ENCODE assay signal across 11 mouse cellular contexts in the genomic region with DNA sequence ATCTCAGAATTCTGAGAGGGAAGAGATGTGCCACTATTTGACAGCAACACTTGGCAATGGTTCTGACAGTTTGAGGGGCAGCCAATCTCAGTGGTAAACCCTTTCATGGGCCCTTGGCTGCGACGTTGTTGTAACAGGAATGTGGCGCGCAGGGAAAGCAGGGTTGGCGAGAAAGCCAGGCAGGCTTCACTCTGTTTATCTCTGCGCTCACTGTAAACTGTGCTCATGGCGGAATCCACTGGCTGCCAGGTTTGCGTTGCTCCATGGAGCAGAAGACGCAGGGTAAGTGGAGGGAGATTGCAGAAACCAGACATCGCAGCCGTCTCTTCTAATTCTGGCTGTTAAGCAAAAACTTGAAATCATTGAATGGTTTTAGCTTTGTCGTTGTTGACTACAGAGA.
DNase-seq lines count a peak whose midpoint lies in the region; ATAC-seq lines count a peak whose summit lies in the region.
"Had no signal": no experiment of that assay in that cellular context is flagged by ENCODE, and none has a peak within 500 bp of the region (broad histone marks: within the 10 kb centered on the region; RNA-seq: fewer than 3 reads in every experiment).

No protein-coding gene starts in this region.

- no peak overlapping the region for H3K4me3 ChIP-seq in embryonic facial prominence, embryonic 15.5 days (replicated peaks)
- peak overlapping the region; percentile 13 to 18; a peak in 2 of 4 replicates for H3K4me3 ChIP-seq in heart, embryonic 14.5 days (ENCODE audit: control insufficient read depth in 1 of 2, insufficient read depth in 1 of 2, low read depth in 1 of 2, low read length in 2 of 2)
- no peak overlapping the region for H3K4me3 ChIP-seq in liver, embryonic 11.5 days (ENCODE audit: low read depth, low read length)
- H3K4me3 ChIP-seq: limb, embryonic 13.5 days; myocyte had no signal

- H3K9me3 ChIP-seq in embryonic facial prominence, embryonic 15.5 days (replicated peaks) = no peaks in the 10 kb centered on the region
- no peaks in the 10 kb centered on the region for H3K9me3 ChIP-seq in heart, embryonic 14.5 days (ENCODE audit: control insufficient read depth, low read length)
- no peaks in the 10 kb centered on the region for H3K9me3 ChIP-seq in liver, embryonic 11.5 days (ENCODE audit: control insufficient read depth, low read length)
- H3K9me3 ChIP-seq: limb, embryonic 13.5 days had no signal

- no peaks in the 10 kb centered on the region for H3K27me3 ChIP-seq in embryonic facial prominence, embryonic 15.5 days
- no peaks in the 10 kb centered on the region for H3K27me3 ChIP-seq in heart, embryonic 14.5 days (ENCODE audit: control insufficient read depth, insufficient read depth, low read length)
- H3K27me3 ChIP-seq in liver, embryonic 11.5 days (replicated peaks; ENCODE audit: control insufficient read depth, insufficient read depth, low read length) = no peaks in the 10 kb centered on the region
- H3K27me3 ChIP-seq: limb, embryonic 13.5 days had no signal

- WGBS in embryonic facial prominence, embryonic 15.5 days = 59% methylated on average over 12 of the region's 12 CpGs
- 31% methylated on average over 12 of the region's 12 CpGs for WGBS in heart, embryonic 14.5 days
- 63% methylated on average over 12 of the region's 12 CpGs for WGBS in liver, embryonic 11.5 days

- 0 out of 2 replicates have a peak, but pooled peaks cover 8% of the 10 kb centered on the region for H3K4me1 ChIP-seq in embryonic facial prominence, embryonic 15.5 days
- H3K4me1 ChIP-seq in heart, embryonic 14.5 days (ENCODE audit: control insufficient read depth in 2 of 2, insufficient read depth in 2 of 2, low read length in 2 of 2) = peaks cover 0 to 4% of the 10 kb centered on the region in 2 experiments; a peak in 2 of 4 replicates
- H3K4me1 ChIP-seq in liver, embryonic 11.5 days (replicated peaks; ENCODE audit: control insufficient read depth, insufficient read depth, low read length) = no peaks in the 10 kb centered on the region

- ATAC-seq in embryonic facial prominence, embryonic 15.5 days (ENCODE audit: insufficient number of reproducible peaks, low FRiP score, low TSS enrichment, low read depth) = no peak
- ATAC-seq in heart, embryonic 14.5 days (ENCODE audit: insufficient number of reproducible peaks, insufficient read depth, low FRiP score, low read depth) = no peak
- no peak for ATAC-seq in liver, embryonic 11.5 days (replicated peaks; ENCODE audit: low FRiP score)

- H3K36me3 ChIP-seq in embryonic facial prominence, embryonic 15.5 days = no peaks in the 10 kb centered on the region
- H3K36me3 ChIP-seq in heart, embryonic 14.5 days (ENCODE audit: control insufficient read depth, insufficient read depth, low read length) = no peaks in the 10 kb centered on the region
- H3K36me3 ChIP-seq in liver, embryonic 11.5 days (ENCODE audit: control insufficient read depth, insufficient read depth, low read length) = no peaks in the 10 kb centered on the region
- H3K36me3 ChIP-seq: limb, embryonic 13.5 days had no signal

- no peak overlapping the region for H3K9ac ChIP-seq in embryonic facial prominence, embryonic 15.5 days
- H3K9ac ChIP-seq in heart, embryonic 14.5 days (ENCODE audit: low read length) = peak overlapping the region; percentile 21; the same call in 1 of the 2 replicates
- no peak overlapping the region for H3K9ac ChIP-seq in liver, embryonic 11.5 days (ENCODE audit: low read depth, low read length)
- H3K9ac ChIP-seq: limb, embryonic 13.5 days had no signal

- H3K27ac ChIP-seq in embryonic facial prominence, embryonic 15.5 days (replicated peaks) = no peak overlapping the region
- peak overlapping the region; percentile 54 to 78 for H3K27ac ChIP-seq in heart, embryonic 14.5 days (replicated peaks in 1 of 2; ENCODE audit: control insufficient read depth in 1 of 2, insufficient read depth in 1 of 2, low read depth in 2 of 2, low read length in 2 of 2)
- H3K27ac ChIP-seq in liver, embryonic 11.5 days (ENCODE audit: low read depth, low read length) = no peak overlapping the region
- H3K27ac ChIP-seq: limb, embryonic 13.5 days had no signal

- peak; percentile 32 to 46 for DNase-seq in layer of hippocampus, adult 18-20 months (ENCODE audit: low spot score in 2 of 2)
- DNase-seq in layer of hippocampus, adult 9-11 months = no peak
- peak; percentile 62 for DNase-seq in lung, postnatal 10 days
- no peak for DNase-seq in ovary, postnatal 36 days (ENCODE audit: low spot score)
- no peak for DNase-seq in liver, embryonic 11.5 days (ENCODE audit: low spot score)
- DNase-seq in thymus, postnatal 0 days (ENCODE audit: low spot score) = no peak
- DNase-seq: gastrocnemius, postnatal 25 days had no signal

- H3K4me2 ChIP-seq in embryonic facial prominence, embryonic 15.5 days (replicated peaks) = 0 out of 2 replicates have a peak overlapping the region, but pooled peaks have one; percentile 8
- peak overlapping the region; percentile 54 for H3K4me2 ChIP-seq in heart, embryonic 14.5 days (ENCODE audit: low read length)
- no peak overlapping the region for H3K4me2 ChIP-seq in liver, embryonic 11.5 days
- H3K4me2 ChIP-seq: limb, embryonic 13.5 days had no signal

Comparison
In these comparisons a context has a peak if more than half of its experiments do, and no peak if none do; other contexts are left out.
1. DNase-seq: peak in layer of hippocampus, adult 18-20 months (2 of 2) and lung, postnatal 10 days (single experiment); none in layer of hippocampus, adult 9-11 months (single experiment), ovary, postnatal 36 days (single experiment), liver, embryonic 11.5 days (single experiment) and thymus, postnatal 0 days (single experiment).
2. H3K27ac ChIP-seq: peak in heart, embryonic 14.5 days (2 of 2); none in embryonic facial prominence, embryonic 15.5 days (single experiment) and liver, embryonic 11.5 days (single experiment).
3. H3K4me3 ChIP-seq: peak in heart, embryonic 14.5 days (2 of 2); none in embryonic facial prominence, embryonic 15.5 days (single experiment) and liver, embryonic 11.5 days (single experiment).